Mouse (Mus musculus): ENCODE measurements around the gene Slfn9. TPM values are rescaled to one million over a fixed set of nuclear protein-coding genes. Genes with fewer than 3 reads are reported as not detected.
"Not testable (repeated sequence)": the region's sequence is repeated elsewhere in the genome, so short reads cannot be mapped to it uniquely, and the experiment has no call there.

Slfn9 gene
- polyA plus RNA-seq, 1 experiment from 2014 or later, result 18.7 TPM

GRCm38 (mm10) chr11:82954631-82955030 lies 37.0 kb downstream of the Slfn9 start:
- 77% methylated on average over 6 of the region's 6 CpGs for WGBS
- H3K27me3 ChIP-seq, result peaks cover 57% of the 10 kb centered on the region

GRCm38 (mm10) chr11:82952612-82953542 lies 38.8 kb downstream of the Slfn9 start:
- Histone ChIP-seq H3K9ac (replicated peaks) (no peak overlapping the region), H3K4me1 (replicated peaks) (0 out of 2 replicates have a peak, but pooled peaks cover 9% of the 10 kb centered on the region), H3K4me3 (replicated peaks) (no peak overlapping the region), H3K27me3 (peaks cover 68% of the 10 kb centered on the region), H3K36me3 (no peaks in the 10 kb centered on the region), H3K27ac (no peak overlapping the region), H3K4me2 (0 out of 2 replicates have a peak overlapping the region, but pooled peaks have one; percentile 28), H3K9me3 (no peaks in the 10 kb centered on the region)
- ATAC-seq (ENCODE audit: insufficient number of reproducible peaks, insufficient read depth, low FRiP score, low TSS enrichment, low read depth), result no peak
- 59% methylated on average over 9 of the region's 9 CpGs for WGBS

More at GRCm38 (mm10) chr11:82954631-82955030, 37.0 kb downstream of the Slfn9 start:
- no peak for ATAC-seq (ENCODE audit: insufficient number of reproducible peaks, insufficient read depth, low FRiP score, low TSS enrichment, low read depth)
- no peak overlapping the region for H3K9ac ChIP-seq (replicated peaks)
- no peak overlapping the region for H3K4me3 ChIP-seq (replicated peaks)
- no peak overlapping the region for H3K4me2 ChIP-seq
- no peaks in the 10 kb centered on the region for H3K9me3 ChIP-seq
- H3K27ac ChIP-seq, result no peak overlapping the region
- no peaks in the 10 kb centered on the region for H3K36me3 ChIP-seq
- 0 out of 2 replicates have a peak, but pooled peaks cover 9% of the 10 kb centered on the region for H3K4me1 ChIP-seq (replicated peaks)

- no peak overlapping the region for H3K27ac ChIP-seq
- H3K4me2 ChIP-seq, result peak overlapping the region; percentile 28; the same call in 1 of the 2 replicates
- H3K9me3 ChIP-seq, result no peaks in the 10 kb centered on the region
- H3K9ac ChIP-seq (replicated peaks), result no peak overlapping the region
- H3K27me3 ChIP-seq, result peaks cover 74% of the 10 kb centered on the region
- no peak for ATAC-seq (ENCODE audit: insufficient number of reproducible peaks, insufficient read depth, low FRiP score, low TSS enrichment, low read depth)
- no peak overlapping the region; the same call in 1 of the 2 replicates for H3K4me3 ChIP-seq (replicated peaks)
- 0 out of 2 replicates have a peak, but pooled peaks cover 9% of the 10 kb centered on the region for H3K4me1 ChIP-seq (replicated peaks)
- H3K36me3 ChIP-seq, result no peaks in the 10 kb centered on the region
- WGBS, result 10% methylated on average over 28 of the region's 28 CpGs
These were observed 39.6 kb downstream of the Slfn9 start for GRCm38 (mm10) chr11:82951865-82952611.

GRCm38 (mm10) chr11:82950736-82951481 lies 40.7 kb downstream of the Slfn9 start, which contains the start of gene Slfn5:
Gene Slfn5 (plus strand): TSS chr11:82951349.
- WGBS, result 5% methylated on average over 10 of the region's 10 CpGs
- peak within 1 kb of the TSS; percentile 28; the same call in 1 of the 2 replicates for H3K4me2 ChIP-seq
- no peak within 1 kb of the TSS; the same call in 1 of the 2 replicates for H3K4me3 ChIP-seq (replicated peaks)
- H3K4me1 ChIP-seq (replicated peaks), result 0 out of 2 replicates have a peak, but pooled peaks cover 9% of the 10 kb centered on the region
- no peaks in the 10 kb centered on the region for H3K9me3 ChIP-seq
- no peak within 1 kb of the TSS for H3K9ac ChIP-seq (replicated peaks)
- no peaks in the 10 kb centered on the region for H3K36me3 ChIP-seq
- no peak for ATAC-seq (ENCODE audit: insufficient number of reproducible peaks, insufficient read depth, low FRiP score, low TSS enrichment, low read depth)
- H3K27me3 ChIP-seq, result peaks cover 77% of the 10 kb centered on the region
- H3K27ac ChIP-seq, result no peak within 1 kb of the TSS

- WGBS, result 89% methylated on average over 9 of the region's 9 CpGs
- no peak overlapping the region for H3K27ac ChIP-seq
- no peak overlapping the region for H3K9ac ChIP-seq (replicated peaks)
- no peak for ATAC-seq (ENCODE audit: insufficient number of reproducible peaks, insufficient read depth, low FRiP score, low TSS enrichment, low read depth)
- no peaks in the 10 kb centered on the region for H3K9me3 ChIP-seq
- H3K4me2 ChIP-seq, result no peak overlapping the region
- 0 out of 2 replicates have a peak, but pooled peaks cover 9% of the 10 kb centered on the region for H3K4me1 ChIP-seq (replicated peaks)
- no peak overlapping the region for H3K4me3 ChIP-seq (replicated peaks)
- no peaks in the 10 kb centered on the region for H3K36me3 ChIP-seq
- peaks cover 66% of the 10 kb centered on the region for H3K27me3 ChIP-seq
These were observed 42.6 kb downstream of the Slfn9 start for GRCm38 (mm10) chr11:82949036-82949435.

GRCm38 (mm10) chr11:82947457-82947856 lies 44.2 kb downstream of the Slfn9 start:
- Histone ChIP-seq H3K9me3 (no peaks in the 10 kb centered on the region), H3K4me3 (replicated peaks) (no peak overlapping the region), H3K4me2 (no peak overlapping the region), H3K4me1 (replicated peaks) (0 out of 2 replicates have a peak, but pooled peaks cover 9% of the 10 kb centered on the region), H3K9ac (replicated peaks) (no peak overlapping the region), H3K36me3 (no peaks in the 10 kb centered on the region), H3K27ac (no peak overlapping the region), H3K27me3 (peaks cover 50% of the 10 kb centered on the region)
- 50% methylated on average over 4 of the region's 4 CpGs for WGBS
- no peak for ATAC-seq (ENCODE audit: insufficient number of reproducible peaks, insufficient read depth, low FRiP score, low TSS enrichment, low read depth)

GRCm38 (mm10) chr11:82945636-82946035 lies 46.0 kb downstream of the Slfn9 start:
- Histone ChIP-seq H3K36me3 (no peaks in the 10 kb centered on the region), H3K4me1 (replicated peaks) (no peaks in the 10 kb centered on the region), H3K27me3 (peaks cover 42% of the 10 kb centered on the region), H3K9me3 (no peaks in the 10 kb centered on the region), H3K4me3 (replicated peaks) (no peak overlapping the region), H3K27ac (no peak overlapping the region), H3K4me2 (no peak overlapping the region), H3K9ac (replicated peaks) (no peak overlapping the region)
- 60% methylated on average over 2 of the region's 2 CpGs for WGBS
- ATAC-seq (ENCODE audit: insufficient number of reproducible peaks, insufficient read depth, low FRiP score, low TSS enrichment, low read depth), result no peak

GRCm38 (mm10) chr11:82943336-82943735 lies 48.3 kb downstream of the Slfn9 start:
- H3K4me1 ChIP-seq (replicated peaks), result no peaks in the 10 kb centered on the region
- no peaks in the 10 kb centered on the region for H3K9me3 ChIP-seq
- H3K36me3 ChIP-seq, result no peaks in the 10 kb centered on the region
- no peak overlapping the region for H3K4me3 ChIP-seq (replicated peaks)
- no peak overlapping the region for H3K9ac ChIP-seq (replicated peaks)
- H3K27me3 ChIP-seq, result peaks cover 43% of the 10 kb centered on the region
- no peak for ATAC-seq (ENCODE audit: insufficient number of reproducible peaks, insufficient read depth, low FRiP score, low TSS enrichment, low read depth)
- no peak overlapping the region for H3K4me2 ChIP-seq
- no peak overlapping the region for H3K27ac ChIP-seq
- WGBS, result 31% methylated on average over 6 of the region's 6 CpGs

GRCm38 (mm10) chr11:82933186-82933585 lies 58.4 kb downstream of the Slfn9 start:
- Histone ChIP-seq H3K27me3 (peaks cover 94% of the 10 kb centered on the region), H3K36me3 (no peaks in the 10 kb centered on the region), H3K4me2 (peak overlapping the region; percentile 93), H3K9ac (replicated peaks) (peak overlapping the region; percentile 52; the same call in 1 of the 2 replicates), H3K4me3 (replicated peaks) (peak overlapping the region; percentile 50), H3K4me1 (replicated peaks) (peaks cover 11% of the 10 kb centered on the region), H3K9me3 (no peaks in the 10 kb centered on the region), H3K27ac (no peak overlapping the region)
- no peak for ATAC-seq (ENCODE audit: insufficient number of reproducible peaks, insufficient read depth, low FRiP score, low TSS enrichment, low read depth)
- WGBS, result 2% methylated on average over 28 of the region's 29 CpGs

- H3K36me3 ChIP-seq; ATAC-seq (ENCODE audit: insufficient number of reproducible peaks, insufficient read depth, low FRiP score, low TSS enrichment, low read depth); H3K27ac ChIP-seq; H3K9me3 ChIP-seq: not testable (repeated sequence)
- Histone ChIP-seq H3K4me1 (replicated peaks) (peaks cover 11% of the 10 kb centered on the region), H3K9ac (replicated peaks) (peak overlapping the region; percentile 57; the same call in 1 of the 2 replicates), H3K4me2 (peak overlapping the region; percentile 93), H3K4me3 (replicated peaks) (peak overlapping the region; percentile 50), H3K27me3 (peaks cover 91% of the 10 kb centered on the region)
- under 1% methylated on average over 104 of the region's 119 CpGs for WGBS
These were observed 59.8 kb downstream of the Slfn9 start for GRCm38 (mm10) chr11:82931671-82932450.

Measured in limb, embryonic 12.5 days (tissue).